Mouse (Mus musculus) CD4-positive, CD25-positive, alpha-beta regulatory T cell, adult 9 weeks (primary cell): ENCODE data around the gene Tmem218. TPM values are rescaled to one million over a fixed set of nuclear protein-coding genes. Genes with fewer than 3 reads are reported as not detected.

ENCODE experiments used
- polyA plus RNA-seq: library from polyadenylated mRNA; unstranded; fragments of 100-300 nt; shearing (Covaris generic); gene quantifications from one replicate; pipeline ENCODE4 v1.2.1, GENCODE M21; 2017

Tmem218 gene
- polyA plus RNA-seq, result 4.3 TPM

GRCm38 (mm10) chr9:37207929-37208411 is at the start of gene Tmem218:
TSS of gene Tmem218 (plus strand) at chr9:37208223.

DNA sequence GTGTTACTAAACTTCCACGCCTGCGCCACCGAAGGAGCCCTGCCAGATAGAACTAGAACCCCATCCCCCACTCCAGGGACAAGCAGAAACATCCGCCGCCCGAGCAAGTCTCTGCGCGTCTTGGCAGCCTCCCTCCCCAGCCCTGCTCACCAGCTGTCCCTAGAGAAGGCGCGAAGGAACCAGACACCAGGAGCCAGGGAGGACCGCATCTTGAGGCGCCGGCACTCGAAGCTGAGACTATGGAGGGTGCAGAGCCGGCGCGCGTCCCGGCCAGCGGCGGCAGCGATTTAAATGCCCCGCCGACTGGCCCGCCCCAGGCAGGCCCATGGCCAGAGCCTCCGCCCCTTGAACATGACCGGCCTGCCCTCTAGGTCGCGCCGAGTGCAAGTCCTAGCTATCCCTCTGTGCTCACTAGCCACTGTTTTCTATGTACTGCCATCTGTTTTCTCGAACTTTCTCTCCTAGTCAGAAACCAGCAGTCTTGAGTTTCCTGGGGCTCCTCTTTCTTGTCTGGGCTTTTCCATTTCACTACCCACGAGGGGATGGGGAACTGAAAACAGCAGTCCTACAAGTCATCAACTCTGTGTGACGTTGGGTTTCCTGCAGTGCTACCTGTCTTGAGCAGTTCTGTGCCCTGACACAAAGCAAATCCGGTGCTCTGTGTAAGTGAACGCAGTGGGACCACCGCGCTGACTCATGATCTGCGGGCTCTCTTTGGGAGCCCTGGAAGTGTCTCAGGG is 47.3 kb downstream of the Tmem218 start, which contains the start of gene Slc37a2:
TSS of gene Slc37a2 (minus strand) at position 590 of the 740 bp plus-strand sequence.

Other genes starting within 250 kb of the Tmem218 start
- not detected for gene Pknox2, start 60.8 kb upstream of the Tmem218 start, polyA plus RNA-seq
- gene Slc37a2, start 47.5 kb downstream of the Tmem218 start, polyA plus RNA-seq, result 5.2 TPM
- 9.7 TPM for gene Ccdc15, start 140.2 kb downstream of the Tmem218 start, polyA plus RNA-seq
- not detected for gene Hepacam, start 159.1 kb downstream of the Tmem218 start, polyA plus RNA-seq
- not detected for gene Robo4, start 193.7 kb downstream of the Tmem218 start, polyA plus RNA-seq
- not detected for gene Robo3, start 225.0 kb downstream of the Tmem218 start, polyA plus RNA-seq